Mouse (Mus musculus) retina, postnatal 1 day (tissue): ENCODE results near the gene Adam33.
"Not testable (repeated sequence)": the region's sequence is repeated elsewhere in the genome, so short reads cannot be mapped to it uniquely, and the experiment has no call there.

ENCODE experiments used
- DNase-seq: peaks from one replicate; pipeline ENCODE4 v3.0.0-alpha.2; 2012

Adam33 gene

GRCm38 (mm10) chr2:131055631-131056030 is 8.0 kb downstream of the Adam33 start:
- peak; percentile 76 for DNase-seq

- no peak for DNase-seq
Measured at GRCm38 (mm10) chr2:131054646-131055264, 8.9 kb downstream of the Adam33 start.

- DNase-seq: no peak
Measured at GRCm38 (mm10) chr2:131053851-131054645, 9.6 kb downstream of the Adam33 start.

- DNase-seq: no peak
Measured at GRCm38 (mm10) chr2:131052862-131053418, 10.7 kb downstream of the Adam33 start.

DNA sequence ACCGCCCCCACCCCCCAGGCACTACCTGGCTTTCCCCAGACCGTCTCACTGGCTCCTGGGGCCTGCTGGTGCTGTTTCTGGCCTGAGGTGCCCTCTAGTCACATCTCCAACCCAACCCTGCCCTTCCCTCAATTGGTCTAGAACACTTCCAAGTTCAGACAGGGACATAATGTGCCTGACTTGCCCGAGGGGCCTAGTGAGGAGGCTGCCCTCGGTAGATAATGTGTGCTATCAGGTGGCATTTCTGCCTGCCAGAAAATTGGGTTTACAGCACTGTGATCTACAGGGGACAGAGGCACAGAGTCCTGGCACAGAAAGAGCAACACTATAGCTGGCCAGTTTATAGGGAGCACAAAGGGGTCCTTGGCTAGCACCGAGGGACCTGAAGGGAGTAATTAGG is 11.6 kb downstream of the Adam33 start:
- DNase-seq: no peak

DNA sequence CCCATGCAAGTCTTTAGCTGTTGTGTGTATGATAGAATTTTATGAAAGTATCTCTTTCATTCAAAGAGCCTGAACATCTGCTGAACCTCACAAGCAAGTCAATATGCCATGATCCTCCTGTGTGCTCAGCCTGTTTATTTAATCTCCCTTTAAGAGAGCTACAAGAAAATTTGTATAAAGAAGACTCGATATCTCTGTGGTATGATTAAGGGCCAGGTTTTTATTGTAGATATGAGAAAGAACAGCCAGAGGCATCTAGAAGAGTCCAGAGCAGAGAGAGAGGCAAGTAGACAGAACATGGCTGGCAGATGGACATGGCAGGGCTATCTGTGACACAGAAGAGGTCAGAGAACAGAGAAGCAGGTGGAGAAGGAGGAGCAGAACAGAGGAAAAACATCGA is 17.6 kb downstream of the Adam33 start:
- no peak for DNase-seq

GRCm38 (mm10) chr2:131044989-131045720 is 18.5 kb downstream of the Adam33 start:
- DNase-seq: no peak

DNA sequence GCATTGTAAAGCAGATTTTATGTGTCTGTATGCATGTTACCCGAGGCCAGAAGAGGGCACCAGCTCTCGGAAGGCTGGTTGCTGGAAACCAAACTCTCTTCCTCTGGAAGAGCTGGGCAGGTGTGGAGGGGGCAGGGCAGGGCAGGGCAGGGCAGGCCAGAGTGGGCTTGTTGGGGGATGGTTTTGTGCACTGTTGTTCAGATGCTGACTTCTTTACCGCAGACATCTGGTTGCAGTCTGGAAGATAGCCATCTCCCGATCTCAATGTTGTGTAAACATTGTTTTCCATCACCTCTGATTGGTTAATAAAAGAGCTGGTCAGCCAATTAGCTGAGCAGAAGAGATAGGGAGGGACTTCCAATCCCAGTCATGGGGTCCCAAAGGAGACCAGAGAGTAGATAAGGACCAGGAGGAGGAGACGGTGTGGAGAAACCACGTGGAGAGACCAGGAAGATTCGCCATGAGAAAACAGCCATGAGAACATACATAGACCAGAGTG is 19.2 kb downstream of the Adam33 start:
- DNase-seq: no peak

DNA sequence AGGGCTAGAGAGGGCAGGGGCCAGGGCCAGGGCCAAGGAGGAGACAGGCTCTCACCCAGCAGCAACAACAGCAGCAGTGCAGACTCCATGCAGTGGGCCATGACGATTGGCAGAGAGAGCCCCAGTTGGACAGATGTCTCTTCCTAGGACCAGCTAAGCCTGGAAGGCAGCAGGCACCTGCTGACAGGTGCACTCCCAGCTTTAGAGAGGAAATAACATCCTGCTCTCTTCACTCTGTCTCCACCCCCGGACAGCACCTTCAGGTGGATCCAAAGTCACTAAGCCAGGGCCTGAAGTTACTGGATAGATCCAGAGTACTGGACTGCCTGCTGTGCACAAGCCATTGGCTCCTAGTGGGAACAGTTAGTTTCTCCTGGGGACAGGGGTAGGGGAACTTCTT is 20.6 kb downstream of the Adam33 start, which contains the start of gene Gfra4:
Gene Gfra4 (minus strand): TSS at position 101 of the 400 bp plus-strand sequence.
- DNase-seq: no peak

- peak; percentile 71 for DNase-seq
Measured at GRCm38 (mm10) chr2:131040854-131041825, 22.5 kb downstream of the Adam33 start.

DNA sequence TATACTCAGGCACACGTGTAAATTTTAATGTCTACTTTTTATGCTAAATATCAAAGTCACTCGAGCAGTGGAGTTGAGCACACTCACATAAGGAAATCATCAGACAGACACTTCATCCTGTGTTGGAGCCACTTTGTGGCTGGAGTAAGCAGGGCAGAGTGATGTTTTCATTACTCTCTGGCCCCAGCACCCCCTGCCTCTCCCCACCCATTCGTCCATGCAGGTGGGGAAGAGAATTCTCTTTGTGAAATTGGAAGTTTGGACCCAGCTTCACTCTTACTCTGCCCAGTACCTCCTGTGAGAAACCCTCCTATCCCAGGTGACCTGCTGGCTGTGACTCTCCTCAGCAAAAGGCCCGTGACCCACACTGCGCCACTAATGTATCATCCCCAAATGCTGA is 24.9 kb downstream of the Adam33 start:
- DNase-seq: no peak

DNA sequence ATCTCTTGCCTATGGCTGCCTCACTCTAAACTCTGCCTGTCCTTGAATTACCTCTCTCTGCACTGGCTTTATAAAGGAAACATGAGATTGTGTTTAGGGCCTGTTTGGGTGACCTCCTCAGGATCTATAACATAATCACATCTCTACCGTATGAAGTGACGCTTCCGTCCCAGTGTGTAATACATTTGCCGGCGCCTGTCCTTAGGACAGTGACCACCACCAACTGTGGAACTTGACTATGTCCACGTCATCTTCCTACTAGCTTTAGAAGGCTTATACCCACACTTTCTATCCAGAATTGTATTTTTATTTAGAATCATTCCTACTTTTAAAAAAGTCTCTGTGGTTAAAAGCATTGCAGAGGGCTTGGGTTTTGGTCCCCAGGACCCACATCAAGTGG is 25.4 kb downstream of the Adam33 start:
- no peak for DNase-seq

DNA sequence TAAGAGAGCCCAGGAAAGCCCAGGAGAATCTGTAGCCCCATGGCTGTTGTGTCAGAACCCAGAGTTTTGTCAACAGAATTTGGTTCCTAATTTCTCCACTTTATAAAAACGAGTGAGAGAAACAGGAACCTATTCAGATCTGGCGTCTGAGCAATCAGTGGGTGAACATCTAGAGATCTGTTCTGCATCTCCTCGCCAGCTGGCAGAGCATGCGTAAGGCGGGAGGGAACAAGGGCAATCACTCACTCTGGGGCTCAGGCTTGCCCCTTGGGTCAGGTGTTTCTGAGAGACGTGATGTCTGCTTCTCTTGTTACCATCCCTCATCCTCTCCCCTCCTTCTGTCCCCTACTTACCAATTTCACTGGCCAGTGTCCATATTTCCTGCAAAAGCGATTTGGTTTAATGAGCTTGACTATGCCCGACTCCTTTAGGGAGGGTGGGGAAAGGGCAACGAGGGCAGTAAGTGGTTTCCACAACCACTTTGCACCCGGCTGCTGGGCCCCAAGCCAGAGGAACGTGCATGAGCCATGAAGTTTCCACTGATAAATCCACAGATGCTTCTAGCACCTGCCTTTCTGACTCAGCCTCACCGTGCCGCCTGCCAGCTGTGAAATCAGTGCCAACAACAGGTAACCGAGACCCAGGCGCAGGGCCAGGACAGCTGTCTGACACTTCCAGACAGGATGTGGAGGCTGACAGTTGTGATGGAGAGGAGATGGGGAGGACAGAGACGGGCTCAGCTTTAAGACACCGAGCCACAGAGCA is 26.2 kb downstream of the Adam33 start:
- DNase-seq: no peak

DNA sequence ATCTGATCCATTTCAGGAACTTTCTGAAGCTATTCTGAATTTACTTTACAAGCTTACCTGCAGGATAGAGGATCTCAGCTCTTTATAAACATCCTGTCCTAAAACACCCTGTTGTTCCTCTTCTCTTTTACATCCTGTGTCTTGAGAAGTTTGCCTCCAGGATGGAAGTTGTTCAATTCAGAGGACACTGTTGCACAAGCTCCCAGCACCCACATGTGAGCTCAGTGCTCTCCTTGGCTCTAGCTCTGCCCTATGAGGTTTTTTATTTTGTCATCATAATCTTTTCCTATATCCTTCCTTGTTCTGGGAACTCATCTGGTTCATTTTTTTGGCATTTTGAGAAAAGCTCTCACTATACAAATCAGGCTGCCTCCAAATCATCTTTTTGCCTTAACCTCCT is 26.9 kb downstream of the Adam33 start:
- no peak for DNase-seq

- no peak for DNase-seq
Measured at GRCm38 (mm10) chr2:131036343-131036742, 27.3 kb downstream of the Adam33 start.

DNA sequence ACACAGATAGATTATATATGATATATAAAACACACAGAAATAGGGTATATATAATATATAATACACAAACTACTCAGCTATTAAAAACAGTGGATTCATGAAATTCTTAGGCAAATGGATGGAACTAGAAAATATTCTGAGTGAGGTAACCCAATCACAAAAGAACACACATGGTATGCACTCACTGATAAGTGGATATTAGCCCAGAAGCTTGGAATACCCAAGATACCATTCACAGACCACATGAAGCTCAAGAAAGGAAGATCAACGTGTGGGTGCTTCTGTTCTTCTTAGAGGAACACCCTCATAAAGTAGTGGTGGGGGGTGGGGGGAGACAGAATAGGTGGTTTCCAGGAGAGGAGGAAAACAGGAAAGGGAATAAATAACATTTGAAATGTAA is 32.2 kb downstream of the Adam33 start:
- DNase-seq: not testable (repeated sequence)

GRCm38 (mm10) chr2:131030998-131031397 is 32.6 kb downstream of the Adam33 start:
- no peak for DNase-seq

DNA sequence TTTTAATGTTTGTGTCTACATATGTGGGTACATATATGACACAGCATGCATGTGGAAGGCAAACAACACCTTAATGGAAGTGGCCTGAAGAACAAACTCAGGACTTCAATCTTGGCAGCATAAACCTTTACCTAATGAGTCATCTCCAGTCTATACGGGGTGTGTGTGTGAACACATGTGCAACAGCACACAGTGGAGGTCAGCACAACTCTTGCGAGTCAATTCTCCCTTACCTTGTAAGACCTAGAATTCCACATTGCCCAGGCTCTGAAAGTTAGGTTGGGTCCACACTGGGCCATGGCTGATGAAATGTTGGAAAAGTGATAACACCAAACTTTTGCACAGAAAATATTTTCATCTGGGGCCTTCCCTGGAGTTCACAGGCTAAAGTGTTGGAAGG is 33.1 kb downstream of the Adam33 start:
- DNase-seq: no peak

- DNase-seq: no peak
Measured at GRCm38 (mm10) chr2:131029065-131029935, 34.3 kb downstream of the Adam33 start.

GRCm38 (mm10) chr2:131026941-131027340 is 36.7 kb downstream of the Adam33 start:
- no peak for DNase-seq
